Mouse (Mus musculus) bone marrow macrophage, adult 2 months (primary cell): Measurements from ENCODE around the gene Tardbp.

Experiments used
- CTCF ChIP-seq: IDR thresholded peaks from 2 replicates; pipeline ENCODE4 v1.5.1; 2012; ENCODE audit warnings: low read depth, mild to moderate bottlenecking, low read length, moderate library complexity
- POLR2A ChIP-seq: IDR thresholded peaks from 2 replicates; pipeline ENCODE4 v1.6.1; 2012; ENCODE audit warnings: mild to moderate bottlenecking, low read depth, low read length, borderline replicate concordance

GRCm38 (mm10) chr4:148593996-148594395, 32.8 kb downstream of the Tardbp start:
- TF ChIP-seq CTCF (no peak), POLR2A (no peak)
